Mouse (Mus musculus): ENCODE results near the gene Slc43a2. TPM values are rescaled to one million over a fixed set of nuclear protein-coding genes. Genes with fewer than 3 reads are reported as not detected.
A peak's percentile ranks its signal among the peaks of the same experiment; 100 is the strongest.

The Slc43a2 gene
- total and polyA plus RNA-seq, 3 experiments = 4.9 to 8.4 TPM; not detected in 1

GRCm38 (mm10) chr11:75594431-75594830 is 62.9 kb downstream of the Slc43a2 start (continued):
- TF ChIP-seq HCFC1 (IDR thresholded peaks at IDR 0.05; ENCODE audit: low read depth, low read length) (no peak), E2F4 (IDR thresholded peaks at IDR 0.05; ENCODE audit: borderline replicate concordance, low read depth, low read length) (no peak)

GRCm38 (mm10) chr11:75595404-75595803 is 63.9 kb downstream of the Slc43a2 start:
- no peak overlapping the region for H3K4me3 ChIP-seq (ENCODE audit: control insufficient read depth in 1 of 2, insufficient read depth in 1 of 2, low read depth in 2 of 2, low read length in 2 of 2)
- peaks cover 13 to 36% of the 10 kb centered on the region in 2 experiments for H3K4me1 ChIP-seq (ENCODE audit: control insufficient read depth in 1 of 2, insufficient read depth in 2 of 2, low read length in 2 of 2)
- no peak for TF ChIP-seq POLR2AphosphoS5 (IDR thresholded peaks at IDR 0.05; ENCODE audit: borderline replicate concordance, low read depth, low read length)
- TF ChIP-seq MAX (IDR thresholded peaks at IDR 0.05; ENCODE audit: low read length) = no peak
- TF ChIP-seq SMC3 (IDR thresholded peaks at IDR 0.05; ENCODE audit: low read depth, low read length) = no peak
- TF ChIP-seq GABPA (IDR thresholded peaks at IDR 0.05; ENCODE audit: low read depth, low read length) = no peak
- TF ChIP-seq CHD2 (IDR thresholded peaks at IDR 0.05; ENCODE audit: low read length) = no peak
- TF ChIP-seq NELFE (IDR thresholded peaks at IDR 0.05; ENCODE audit: low read depth, low read length) = no peak; the same call in 1 of the 2 replicates
- TF ChIP-seq SIN3A (IDR thresholded peaks at IDR 0.05; ENCODE audit: low read length) = peak; percentile 41
- no peak for TF ChIP-seq ELF1 (IDR thresholded peaks at IDR 0.05; ENCODE audit: low read depth, low read length)
- TF ChIP-seq EP300 (IDR thresholded peaks at IDR 0.05; ENCODE audit: low read depth in 1 of 2, low read length in 2 of 2) = peak; percentile 54 to 55; a peak in 2 of 4 replicates
- TF ChIP-seq GATA1 (IDR thresholded peaks at IDR 0.05; ENCODE audit: low read depth, low read length) = peak; percentile 81
- no peak for TF ChIP-seq TBP (IDR thresholded peaks at IDR 0.05; ENCODE audit: low read depth, low read length)
- no peak for TF ChIP-seq BHLHE40 (IDR thresholded peaks at IDR 0.05; ENCODE audit: borderline replicate concordance, low read depth, low read length)
- no peak for TF ChIP-seq TAL1 (IDR thresholded peaks at IDR 0.05; ENCODE audit: low read length)
- no peak for TF ChIP-seq MAFK (IDR thresholded peaks at IDR 0.05; ENCODE audit: borderline replicate concordance, low read depth, low read length)
- peak; percentile 41; the same call in 1 of the 2 replicates for TF ChIP-seq ETS1 (IDR thresholded peaks at IDR 0.05; ENCODE audit: low read depth, low read length)
- no peak for TF ChIP-seq KAT2A (conservative IDR thresholded peaks at IDR 0.05; ENCODE audit: low read depth, low read length)
- peak; percentile 46; the same call in 1 of the 2 replicates for TF ChIP-seq RCOR1 (IDR thresholded peaks at IDR 0.05; ENCODE audit: low read depth, low read length)
- no peak for TF ChIP-seq MYB (IDR thresholded peaks at IDR 0.05; ENCODE audit: low read depth, low read length)
- no peak for TF ChIP-seq POLR2A (IDR thresholded peaks at IDR 0.05; ENCODE audit: control insufficient read depth in 1 of 2, insufficient read depth in 1 of 2, low read depth in 1 of 2, low read length in 2 of 2, poor library complexity in 1 of 2)
- TF ChIP-seq CTCF (IDR thresholded peaks at IDR 0.05 in 2 of 3, conservative IDR thresholded peaks at IDR 0.05 in 1 of 3; ENCODE audit: control insufficient read depth in 1 of 3, insufficient read depth in 1 of 3, low read depth in 2 of 3, low read length in 3 of 3, poor library complexity in 1 of 3, severe bottlenecking in 1 of 3) = no peak
- no peak for TF ChIP-seq CHD1 (IDR thresholded peaks at IDR 0.05; ENCODE audit: low read depth, low read length)
- peaks cover 10% of the 10 kb centered on the region for H3K79me2 ChIP-seq (ENCODE audit: control insufficient read depth, insufficient read depth, low read length, poor library complexity)
- no peak overlapping the region for H3K27ac ChIP-seq (ENCODE audit: control insufficient read depth, low read depth, low read length)
- no peak overlapping the region for H3K9ac ChIP-seq (ENCODE audit: control insufficient read depth, low read depth, low read length, poor library complexity, severe bottlenecking)
- H3K9me3 ChIP-seq (replicated peaks; ENCODE audit: insufficient read depth, low read length) = no peaks in the 10 kb centered on the region
- peaks cover 20 to 35% of the 10 kb centered on the region in 2 experiments for H3K36me3 ChIP-seq (ENCODE audit: control insufficient read depth in 1 of 2, insufficient read depth in 2 of 2, low read length in 2 of 2)
- H3K27me3 ChIP-seq (ENCODE audit: control insufficient read depth in 1 of 2, insufficient read depth in 2 of 2, low read length in 2 of 2) = no peaks in the 10 kb centered on the region
- DNase-seq (ENCODE audit: low read depth, low spot score) = peak; percentile 77

All from MEL (cell line).